Mouse (Mus musculus): ENCODE measurements around the gene Ccdc15.

The Ccdc15 gene

DNA sequence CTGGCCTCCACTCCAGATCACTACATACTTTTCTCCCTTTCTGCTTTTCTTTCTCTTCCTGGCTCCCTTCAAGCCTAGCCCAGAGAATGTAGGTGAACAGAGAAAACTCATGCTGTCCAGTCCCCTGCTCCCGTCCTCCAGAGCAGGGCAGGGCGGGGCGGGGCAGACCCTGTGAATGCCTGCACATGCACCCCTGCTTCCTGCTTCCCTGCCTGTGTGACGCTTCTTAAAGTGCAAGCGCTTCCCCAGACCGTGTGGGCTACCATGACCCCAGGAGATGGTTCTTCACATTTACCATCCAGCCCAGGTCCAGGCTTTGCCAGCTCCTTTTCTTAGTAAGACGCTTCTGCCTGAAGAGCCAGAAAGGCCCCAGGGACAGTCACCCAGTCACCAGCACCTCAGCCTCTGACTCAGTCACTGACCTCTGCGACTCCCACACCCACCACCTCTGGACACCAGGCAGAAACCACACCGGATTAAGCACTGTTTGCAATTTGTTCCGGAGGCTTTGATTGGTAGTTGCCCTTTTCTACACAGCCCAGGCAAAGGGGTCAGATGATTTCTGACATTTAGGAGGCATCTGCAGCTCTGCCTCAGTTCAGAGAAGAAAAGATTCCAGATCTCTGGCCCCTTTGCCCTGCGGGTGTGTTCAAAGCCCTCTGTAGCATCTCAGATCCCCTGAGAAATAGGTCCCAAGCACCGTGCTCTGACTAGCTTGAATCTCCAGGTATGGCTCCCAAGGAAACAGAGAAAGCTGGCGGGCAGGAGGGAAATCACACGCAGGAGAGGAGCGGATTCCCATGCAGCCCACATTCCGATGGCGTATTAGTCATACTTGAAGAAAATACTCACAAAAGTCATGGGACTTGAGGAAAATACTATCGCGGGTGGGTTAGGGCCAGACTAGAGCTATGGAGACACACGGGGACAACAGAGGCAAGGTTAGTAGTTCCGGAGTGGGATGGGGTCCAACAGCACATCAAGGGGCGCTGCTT, 115.7 kb downstream of the Ccdc15 start:
- no peak for DNase-seq (ENCODE audit: low spot score)

DNA sequence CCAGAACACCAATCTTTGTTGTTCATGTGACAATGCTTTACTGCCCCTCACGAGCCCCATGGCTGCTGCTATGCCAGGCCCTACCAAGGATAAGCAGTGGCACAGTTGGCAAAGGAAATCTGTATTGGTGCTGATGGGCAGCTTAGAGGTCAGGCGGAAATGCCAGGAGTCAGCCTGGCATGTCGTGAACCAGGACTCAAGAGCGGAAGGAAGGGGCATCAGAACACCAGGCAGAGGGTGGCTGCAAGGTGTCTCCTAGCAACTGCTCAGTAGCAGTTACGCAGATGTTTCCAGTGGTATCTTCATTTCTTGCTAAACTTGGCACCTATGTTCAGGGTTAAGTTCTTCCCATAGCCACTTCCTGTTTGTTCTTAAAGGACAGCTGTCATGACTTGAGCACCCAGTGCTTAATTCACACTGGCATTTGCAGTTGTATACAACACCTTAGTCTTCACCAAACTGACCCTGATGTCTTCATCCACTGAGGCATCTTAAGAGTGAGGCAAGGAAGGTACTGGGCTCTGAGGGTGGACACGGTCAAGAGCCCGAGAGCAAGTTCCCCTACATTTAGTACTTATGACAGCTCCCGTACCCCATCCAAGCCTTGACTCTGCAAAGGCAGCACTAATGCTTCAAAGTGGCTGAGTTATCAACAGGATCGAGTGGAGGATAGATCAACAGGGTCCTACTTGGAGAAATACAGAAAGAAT, 117.6 kb downstream of the Ccdc15 start:
- no peak for DNase-seq (ENCODE audit: low spot score)

DNA sequence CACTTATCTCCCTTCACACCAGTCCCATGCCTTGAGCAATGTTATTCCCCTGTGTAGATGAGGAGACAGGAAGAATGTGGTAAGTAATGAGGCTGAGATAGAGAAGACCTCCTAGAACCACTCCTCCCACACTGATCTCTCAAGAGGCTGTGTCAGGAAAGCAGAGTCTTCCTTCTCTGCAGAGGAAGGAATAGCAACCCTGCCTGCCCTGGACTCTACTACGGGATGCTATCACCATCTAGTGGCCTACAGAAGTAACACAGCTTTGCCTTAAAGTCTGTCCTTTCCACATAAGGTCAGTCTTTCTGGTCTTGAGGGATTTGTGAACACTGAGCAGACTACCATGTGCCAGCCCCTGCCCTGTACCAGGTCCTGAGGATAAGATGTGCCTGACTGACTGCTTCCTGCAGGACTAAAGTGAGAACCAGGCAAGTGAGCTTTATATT, 118.3 kb downstream of the Ccdc15 start:
- DNase-seq (ENCODE audit: low spot score) = no peak
